Mouse (Mus musculus) left cerebral cortex, postnatal 10 days (tissue): ENCODE data around the gene Avp. TPM values are rescaled to one million over a fixed set of nuclear protein-coding genes. Genes with fewer than 3 reads are reported as not detected.

Experiments used
- DNase-seq, 2 experiments: peaks; one replicate each; pipeline ENCODE4 v3.0.0; 2021 to 2022; ENCODE audit warnings: low spot score in 2 of 2, mixed read lengths in 1 of 2; ENCODE audit errors: extremely low spot score in 1 of 2
- intact Hi-C: fragments of 180-260 bp; cut with DNase I; formaldehyde crosslinking; loops from one replicate; pipeline ENCODE4 v1.15.1; 2025
- total RNA-seq, 2 experiments: library from RNA; stranded (reverse); gene quantifications; 2 replicates each; pipeline ENCODE4 v1.2.3; 2021

The Avp gene
- total RNA-seq = 1 to 10 TPM in 1 of 2 experiments, under 1 TPM in 1; 0.77 to 1.8 TPM

- intact Hi-C loops = no loop called here
- no peak for DNase-seq
Observed at GRCm38 (mm10) chr2:130582552-130582951, at the start of gene Avp. TSS of gene Avp (minus strand) at chr2:130582554.

- peak; percentile 91 to 92 for DNase-seq
- intact Hi-C loops = no loop called here
Observed at GRCm38 (mm10) chr2:130629839-130630203, 47.5 kb upstream of the Avp start, which contains the start of the genes Fastkd5 and Ubox5. TSS of gene Fastkd5 (minus strand) at chr2:130630027. TSS of gene Ubox5 (minus strand) at chr2:130630038.

- DNase-seq = no peak
- intact Hi-C loops = no loop called here
Observed at GRCm38 (mm10) chr2:130629080-130629838, 46.9 kb upstream of the Avp start.

- DNase-seq = no peak
- intact Hi-C loops = no loop called here
Observed at GRCm38 (mm10) chr2:130628424-130628823, 46.1 kb upstream of the Avp start.

GRCm38 (mm10) chr2:130618972-130619371 lies 36.6 kb upstream of the Avp start:
- no peak for DNase-seq
- intact Hi-C loops = no loop called here

- DNase-seq = no peak
- intact Hi-C loops = no loop called here
Observed at GRCm38 (mm10) chr2:130613091-130613490, 30.7 kb upstream of the Avp start.

- intact Hi-C loops = no loop called here
- no peak for DNase-seq
Observed at GRCm38 (mm10) chr2:130602195-130602594, 19.8 kb upstream of the Avp start.

GRCm38 (mm10) chr2:130598399-130598798 lies 16.0 kb upstream of the Avp start:
- intact Hi-C loops = no loop called here

GRCm38 (mm10) chr2:130597601-130598010 lies 15.3 kb upstream of the Avp start:
- intact Hi-C loops = no loop called here
- DNase-seq = peak in 1 of 2 experiments; percentile 28

More at GRCm38 (mm10) chr2:130598399-130598798, 16.0 kb upstream of the Avp start:
- DNase-seq = peak in 1 of 2 experiments; percentile 55

- DNase-seq = no peak
- intact Hi-C loops = no loop called here
Observed at GRCm38 (mm10) chr2:130595596-130595995, 13.2 kb upstream of the Avp start.

GRCm38 (mm10) chr2:130591016-130591415 lies 8.7 kb upstream of the Avp start:
- intact Hi-C loops = no loop called here
- DNase-seq = no peak

- no peak for DNase-seq
- intact Hi-C loops = no loop called here
Observed at GRCm38 (mm10) chr2:130589761-130590160, 7.4 kb upstream of the Avp start.

GRCm38 (mm10) chr2:130589157-130589556 lies 6.8 kb upstream of the Avp start:
- intact Hi-C loops = no loop called here
- DNase-seq = no peak

GRCm38 (mm10) chr2:130588373-130588772 lies 6.0 kb upstream of the Avp start:
- intact Hi-C loops = no loop called here
- DNase-seq = no peak

GRCm38 (mm10) chr2:130586016-130586415 lies 3.7 kb upstream of the Avp start:
- intact Hi-C loops = no loop called here
- DNase-seq = peak in 1 of 2 experiments; percentile 36

GRCm38 (mm10) chr2:130583902-130584560 lies 1.7 kb upstream of the Avp start:
- intact Hi-C loops = no loop called here
- DNase-seq = no peak

- DNase-seq = no peak
- intact Hi-C loops = no loop called here
Observed at GRCm38 (mm10) chr2:130581201-130581600, 1.2 kb downstream of the Avp start.

GRCm38 (mm10) chr2:130579791-130580190 lies 2.6 kb downstream of the Avp start:
- intact Hi-C loops = no loop called here

GRCm38 (mm10) chr2:130578148-130578547 lies 4.2 kb downstream of the Avp start:
- peak in 1 of 2 experiments; percentile 48 for DNase-seq
- intact Hi-C loops = no loop called here

More at GRCm38 (mm10) chr2:130579791-130580190, 2.6 kb downstream of the Avp start:
- no peak for DNase-seq

- intact Hi-C loops = no loop called here
- DNase-seq = peak in 1 of 2 experiments; percentile 42
Observed at GRCm38 (mm10) chr2:130577632-130578031, 4.7 kb downstream of the Avp start.
